Mouse (Mus musculus) cortical plate, adult 2 months (tissue): ENCODE measurements at regions not wholly inside any gene's neighbourhood (a gene's known extent, or its start where the extent isn't known, plus 50 kb on each side); places are given as distances from the start of the nearest gene placed in this dataset.
"Not testable (repeated sequence)": the region's sequence is repeated elsewhere in the genome, so short reads cannot be mapped to it uniquely, and the experiment has no call there.

Source experiments
- H3K27ac ChIP-seq: fragments of 200-500 bp; 2 replicates; pipeline ENCODE4 v1.5.1; 2012; ENCODE audit warnings: low read length, control low read depth, inconsistent platforms; ENCODE audit not compliant: insufficient read depth
- H3K4me1 ChIP-seq: fragments of 200-500 bp; 2 replicates; pipeline ENCODE4 v1.6.1; 2011; ENCODE audit warnings: low read length; ENCODE audit not compliant: control insufficient read depth, insufficient read depth
- H3K4me3 ChIP-seq: fragments of 200-500 bp; 2 replicates; pipeline ENCODE4 v1.5.1; 2011; ENCODE audit warnings: mild to moderate bottlenecking, low read length, control low read depth; ENCODE audit not compliant: insufficient read depth
- CTCF ChIP-seq: fragments of 200-500 bp; IDR thresholded peaks from 2 replicates; pipeline ENCODE4 v1.5.1; 2011; ENCODE audit warnings: mild to moderate bottlenecking, control low read depth, low read length; ENCODE audit not compliant: insufficient read depth; ENCODE audit errors: extremely low read depth
- POLR2A ChIP-seq: fragments of 200-500 bp; IDR thresholded peaks from 2 replicates; pipeline ENCODE4 v1.6.1; 2011; ENCODE audit warnings: mild to moderate bottlenecking, low read length, control low read depth; ENCODE audit not compliant: insufficient read depth; ENCODE audit errors: extremely low read depth

DNA sequence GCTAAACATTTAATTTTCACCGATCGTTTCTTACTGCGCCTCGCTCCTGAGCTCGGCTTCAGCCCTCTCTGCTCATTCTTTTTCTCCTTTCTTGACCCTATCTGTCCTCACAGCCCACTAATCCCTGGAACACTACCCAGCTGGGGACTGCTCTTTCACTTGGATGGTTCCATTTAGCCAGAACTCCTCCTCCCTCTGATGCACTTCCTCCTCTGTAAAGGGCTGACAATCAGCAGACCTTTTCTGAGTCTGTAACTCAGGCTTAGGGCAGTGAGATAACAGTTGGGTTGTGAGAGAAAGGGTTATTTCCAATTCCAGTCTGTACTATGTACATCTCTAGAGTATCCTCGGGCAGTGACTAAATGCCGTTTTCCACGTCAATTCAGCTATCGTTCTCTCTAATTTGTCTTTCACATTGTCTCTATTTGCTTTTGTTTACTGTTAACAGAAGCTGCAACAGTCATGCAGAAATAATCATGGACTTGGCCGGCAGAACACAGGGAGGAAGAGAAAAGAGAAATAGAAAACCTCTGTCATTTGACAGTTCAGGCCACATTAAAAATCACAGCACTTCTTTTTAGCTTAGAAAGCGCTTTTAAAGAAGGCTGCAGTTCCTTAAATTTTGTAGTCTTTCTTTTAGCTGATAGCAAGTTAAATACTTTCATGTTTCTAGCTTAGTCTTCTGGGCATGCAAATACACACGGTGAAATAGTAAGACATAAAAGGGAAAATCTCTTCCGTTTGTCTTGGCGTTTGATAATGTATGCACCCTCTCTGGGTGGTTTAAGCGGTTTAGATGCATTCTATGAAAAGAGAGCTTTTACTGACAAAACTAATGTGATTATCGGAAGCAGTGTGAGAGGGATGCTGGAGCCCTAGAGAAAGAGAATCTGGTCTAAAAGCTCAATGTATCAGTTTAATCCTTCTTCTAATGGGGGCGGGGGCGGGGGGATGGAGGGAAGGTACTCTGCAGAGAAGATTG is 94.7 kb upstream of the Fam181b start:
- TF ChIP-seq CTCF = no peak
- TF ChIP-seq POLR2A = no peak
- H3K27ac ChIP-seq = no peak overlapping the region
- peak overlapping the region; percentile 0; the same call in 1 of the 2 replicates for H3K4me3 ChIP-seq
- H3K4me1 ChIP-seq = no peaks in the 10 kb centered on the region

DNA sequence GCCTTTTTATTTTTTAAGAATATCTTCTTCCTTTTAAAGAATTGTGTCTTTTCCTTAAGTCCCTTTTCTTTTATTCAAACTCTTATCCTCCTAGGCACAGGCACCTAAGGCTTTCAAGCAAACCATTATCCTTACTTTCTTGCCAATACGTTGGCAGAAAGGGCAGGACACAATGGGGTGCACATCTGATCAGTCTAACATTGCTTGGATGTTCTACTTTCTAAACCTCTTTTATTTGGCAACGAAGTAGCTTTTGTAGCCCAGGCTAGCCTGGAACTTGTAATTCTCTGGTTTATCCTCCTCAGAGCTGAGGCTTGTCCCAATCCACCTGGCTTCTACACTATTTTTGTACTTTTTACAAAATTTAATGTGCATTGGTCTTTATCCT is 94.0 kb upstream of the Fam181b start:
- H3K4me3 ChIP-seq = no peak overlapping the region
- no peak overlapping the region for H3K27ac ChIP-seq
- H3K4me1 ChIP-seq = no peaks in the 10 kb centered on the region
- no peak for TF ChIP-seq CTCF

DNA sequence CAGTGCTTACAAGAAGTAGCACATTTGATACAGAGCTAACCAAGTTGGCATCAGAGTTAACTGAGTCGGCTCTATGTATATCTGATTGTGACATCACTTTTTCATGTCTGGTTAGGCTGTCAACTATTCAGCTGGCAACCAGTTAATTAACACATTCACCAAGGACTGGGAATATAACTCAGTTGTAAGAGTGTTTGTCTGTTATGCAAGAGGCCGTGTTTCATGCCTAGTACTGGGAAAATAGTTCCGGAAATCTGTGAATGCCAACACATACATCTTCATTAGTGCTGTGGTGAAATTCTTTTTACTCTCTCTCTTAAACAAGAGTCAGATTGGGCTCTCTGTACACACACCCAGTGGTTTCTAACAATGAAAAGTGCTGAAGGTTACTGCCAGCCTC is 80.8 kb upstream of the Fam181b start:
- TF ChIP-seq CTCF (no peak), POLR2A (no peak)
- Histone ChIP-seq H3K27ac (no peak overlapping the region), H3K4me1 (no peaks in the 10 kb centered on the region), H3K4me3 (no peak overlapping the region)

DNA sequence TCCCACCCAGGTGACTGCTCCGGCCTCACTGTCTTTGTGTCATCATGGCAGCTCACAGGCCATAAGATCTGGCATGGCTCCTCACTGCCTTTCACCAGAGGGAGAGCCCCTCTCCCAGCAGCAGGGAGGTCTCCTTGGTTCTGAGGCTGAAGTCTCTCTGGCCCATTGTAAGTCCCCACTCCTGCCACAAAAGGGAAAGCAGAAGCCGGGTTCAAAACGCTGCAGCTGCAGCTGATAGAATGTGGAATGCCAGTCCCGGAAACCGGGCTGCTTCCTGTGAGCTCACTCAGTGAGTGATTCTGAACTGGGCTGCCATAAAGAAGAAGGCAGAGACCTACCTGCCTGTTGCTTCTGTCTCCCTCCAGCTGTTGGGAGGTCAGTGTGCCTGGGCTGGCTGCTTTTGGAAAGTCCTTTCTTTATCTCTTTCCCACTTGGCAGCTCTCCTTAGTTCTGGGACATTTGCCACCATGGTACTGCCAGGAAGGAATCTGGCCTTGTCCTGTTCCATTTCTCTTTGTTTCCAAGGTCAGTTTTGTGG is 72.9 kb upstream of the Fam181b start:
- H3K4me3 ChIP-seq, H3K27ac ChIP-seq, H3K4me1 ChIP-seq: not testable (repeated sequence)

DNA sequence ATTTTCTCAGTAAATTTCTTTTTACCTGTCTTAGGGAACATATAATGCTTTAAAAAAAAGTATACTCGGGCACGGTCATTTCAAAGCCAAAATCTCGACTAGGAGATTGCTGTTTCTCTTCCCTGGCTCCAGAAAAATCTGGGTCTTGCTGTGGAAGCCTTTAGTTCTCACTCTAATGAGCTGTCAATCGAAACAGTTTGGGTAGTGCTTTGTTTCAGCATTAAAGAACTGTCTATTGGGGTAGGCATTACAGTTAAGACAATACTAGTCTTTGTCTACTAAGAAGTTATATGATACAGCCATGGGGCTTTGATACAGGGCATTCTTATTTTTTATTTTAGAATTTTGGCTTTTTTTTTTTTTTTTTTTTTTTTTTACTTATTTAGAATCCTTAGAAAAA is 71.9 kb upstream of the Fam181b start:
- no peak overlapping the region for H3K27ac ChIP-seq
- TF ChIP-seq POLR2A (no peak), CTCF (no peak)
- no peak overlapping the region for H3K4me3 ChIP-seq
- no peaks in the 10 kb centered on the region for H3K4me1 ChIP-seq

DNA sequence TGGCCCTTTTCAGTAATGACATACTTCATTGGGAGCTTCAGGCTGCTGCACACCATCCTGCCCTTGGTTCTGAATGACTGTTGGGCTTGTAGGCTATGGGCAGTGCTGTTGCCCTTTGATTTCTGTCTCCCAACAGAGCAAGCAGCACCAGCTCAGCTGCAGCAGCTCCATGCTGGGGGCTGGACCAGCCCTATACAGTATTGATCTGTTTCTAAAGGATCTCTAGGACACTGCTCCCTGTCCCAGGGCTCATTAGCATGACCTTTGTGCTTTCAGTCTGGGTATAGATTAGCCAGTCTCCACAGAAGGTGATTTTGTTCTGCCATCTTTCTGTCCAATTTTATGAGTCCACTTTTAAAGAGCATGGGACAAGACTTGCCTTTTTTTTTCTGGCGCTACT is 60.3 kb upstream of the Fam181b start:
- Histone ChIP-seq H3K4me3 (no peak overlapping the region), H3K4me1 (no peaks in the 10 kb centered on the region), H3K27ac (no peak overlapping the region)
- TF ChIP-seq POLR2A (no peak), CTCF (no peak)

DNA sequence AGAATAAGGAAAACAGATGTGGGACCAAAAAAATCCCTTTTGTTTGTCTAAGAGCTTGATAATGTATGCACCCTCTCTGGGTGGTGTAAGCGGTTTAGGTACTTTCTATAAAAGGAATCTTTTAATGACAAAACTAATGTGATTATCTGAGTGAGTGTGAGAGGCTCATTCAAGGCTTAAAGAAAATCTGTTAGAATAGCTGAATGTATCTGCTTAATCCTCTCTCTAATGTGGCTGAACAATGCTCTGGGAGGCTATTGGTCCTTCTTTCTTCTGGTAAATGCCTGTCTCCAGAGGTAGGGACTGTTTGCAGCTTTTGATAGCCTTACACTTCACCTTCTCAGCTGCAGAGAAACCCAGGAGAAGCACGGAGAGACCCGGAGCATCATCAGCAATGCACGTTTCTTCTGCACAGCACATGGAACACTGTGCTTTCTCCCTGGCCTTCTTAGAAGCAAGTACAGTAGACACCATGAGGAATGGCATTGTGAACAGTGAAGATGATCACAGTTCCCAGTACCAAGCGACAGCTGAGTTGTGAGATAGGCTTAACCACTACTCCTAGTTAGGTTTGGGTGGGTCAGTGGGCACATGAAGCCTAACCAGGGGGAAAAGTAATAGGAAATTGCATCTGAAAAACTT is 56.1 kb upstream of the Fam181b start:
- Histone ChIP-seq H3K4me1 (no peaks in the 10 kb centered on the region), H3K4me3 (no peak overlapping the region), H3K27ac (no peak overlapping the region)
- TF ChIP-seq POLR2A (no peak), CTCF (no peak)

DNA sequence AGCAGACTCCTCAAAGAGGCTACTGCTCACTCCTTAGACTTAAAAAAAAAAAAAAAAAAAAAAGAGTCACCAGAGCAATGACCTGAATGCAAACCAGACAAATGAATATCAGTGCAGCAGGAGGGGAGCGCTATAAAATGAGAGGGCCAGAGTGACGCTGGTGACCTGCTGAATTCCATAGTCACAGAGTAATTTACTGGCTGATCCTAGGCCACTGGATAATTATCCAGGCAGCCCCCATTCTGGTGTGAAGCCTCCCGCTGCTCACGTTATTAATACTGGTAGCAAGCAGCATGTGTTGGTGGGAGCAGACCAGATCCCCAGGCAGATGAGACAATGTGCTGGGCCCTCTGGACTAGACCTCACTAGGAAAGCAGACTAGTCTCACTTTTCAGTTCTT is 53.4 kb upstream of the Fam181b start:
- Histone ChIP-seq H3K4me1 (no peaks in the 10 kb centered on the region), H3K27ac (no peak overlapping the region), H3K4me3 (no peak overlapping the region)
- TF ChIP-seq CTCF (no peak), POLR2A (no peak)
